Mouse (Mus musculus): Measurements from ENCODE around the gene Rreb1.
A peak's percentile ranks its signal among the peaks of the same experiment; 100 is the strongest.

DNA sequence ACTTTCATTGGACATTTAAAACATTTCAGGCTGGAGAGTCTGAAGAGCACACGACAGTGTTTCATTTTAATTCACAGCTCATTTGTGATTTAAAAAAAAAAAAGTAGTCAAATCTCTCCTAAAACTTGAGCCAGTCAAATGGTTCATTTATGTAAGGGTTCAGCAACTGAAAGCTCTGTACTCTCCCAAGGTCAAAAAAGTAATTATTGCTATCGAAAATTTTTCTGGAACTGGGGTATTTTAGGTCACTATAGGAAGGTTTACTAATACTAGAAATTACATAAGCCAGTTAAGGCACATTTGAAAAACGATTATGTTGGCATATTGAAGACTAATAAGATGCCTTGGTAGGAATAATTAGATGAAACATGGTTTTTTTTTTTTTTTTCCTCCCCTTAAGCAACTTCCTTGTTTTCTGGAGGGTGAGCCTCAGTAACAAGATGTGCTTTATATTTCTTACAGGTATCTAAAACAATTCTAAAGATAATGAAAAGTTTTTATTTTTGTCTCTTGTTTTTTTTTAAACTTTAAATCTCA lies 77.1 kb downstream of the Rreb1 start:
- no peak for TF ChIP-seq CTCF (IDR thresholded peaks at IDR 0.05)
- TF ChIP-seq EP300 (IDR thresholded peaks at IDR 0.05), result peak; percentile 6; the same call in 1 of the 2 replicates

All from lung, postnatal 0 days (tissue).